Mouse (Mus musculus) stomach, embryonic 14.5 days (tissue): ENCODE data around the gene Cops7b. TPM values are rescaled to one million over a fixed set of nuclear protein-coding genes. Genes with fewer than 3 reads are reported as not detected.

Experiments
- ATAC-seq: fragments of 200-750 bp; cut with Nextera tagmentation; 2 replicates; pipeline ENCODE4 v1.8.0; 2017; ENCODE audit warnings: low read depth, moderate TSS enrichment; ENCODE audit not compliant: insufficient number of reproducible peaks, insufficient read depth, low FRiP score
- H3K27ac ChIP-seq: fragments of 300-500 bp; sonication (generic); 2 replicates; pipeline ENCODE4 v1.5.1; 2014; ENCODE audit warnings: mild to moderate bottlenecking, low read length, moderate library complexity, mixed read lengths
- H3K27me3 ChIP-seq: fragments of 300-500 bp; sonication (generic); 2 replicates; pipeline ENCODE4 v1.6.1; 2014; ENCODE audit warnings: low read length, control low read depth, mixed read lengths; ENCODE audit not compliant: control insufficient read depth, insufficient read depth
- H3K36me3 ChIP-seq: fragments of 300-500 bp; sonication (generic); 2 replicates; pipeline ENCODE4 v1.6.1; 2014; ENCODE audit warnings: mild to moderate bottlenecking, control low read depth, low read length, moderate library complexity, mixed read lengths; ENCODE audit not compliant: control insufficient read depth, insufficient read depth
- H3K4me1 ChIP-seq: fragments of 300-500 bp; sonication (generic); 2 replicates; pipeline ENCODE4 v1.6.1; 2014; ENCODE audit warnings: low read length, control low read depth, mixed read lengths; ENCODE audit not compliant: control insufficient read depth, insufficient read depth
- H3K4me2 ChIP-seq: fragments of 300-500 bp; sonication (generic); replicated peaks from 2 replicates; pipeline ENCODE4 v1.6.1; 2014; ENCODE audit warnings: low read depth, low read length, control low read depth
- H3K4me3 ChIP-seq: fragments of 300-500 bp; sonication (generic); 2 replicates; pipeline ENCODE4 v1.5.1; 2014; ENCODE audit warnings: low read depth, low read length, control low read depth
- H3K9ac ChIP-seq: fragments of 300-500 bp; sonication (generic); replicated peaks from 2 replicates; pipeline ENCODE4 v1.6.1; 2014; ENCODE audit warnings: low read depth, mild to moderate bottlenecking, control low read depth, low read length, moderate library complexity, mixed read lengths
- H3K9me3 ChIP-seq: fragments of 300-500 bp; sonication (generic); 2 replicates; pipeline ENCODE4 v1.6.1; 2016; ENCODE audit warnings: low read depth, low read length, control low read depth; ENCODE audit not compliant: control insufficient read depth
- WGBS: fragments of 180-500 bp; shearing (Covaris S2); extraction: QIAGEN DNeasy Blood & Tissue Kit; methylation state at CpG from one replicate; pipeline ENCODE4 v1.1.7; 2014; 5-methylcytosine and 5-hydroxymethylcytosine counted together
- polyA plus RNA-seq: library from polyadenylated mRNA; unstranded; fragments of >200 nt; fragmentation: Nextera tagmentation; extraction: Ambion mirVana; gene quantifications from 2 replicates; pipeline ENCODE4 v1.2.1, GENCODE M21; 2014

The Cops7b gene
- polyA plus RNA-seq, 1 experiment from 2014 or later, result 38.9 TPM

DNA sequence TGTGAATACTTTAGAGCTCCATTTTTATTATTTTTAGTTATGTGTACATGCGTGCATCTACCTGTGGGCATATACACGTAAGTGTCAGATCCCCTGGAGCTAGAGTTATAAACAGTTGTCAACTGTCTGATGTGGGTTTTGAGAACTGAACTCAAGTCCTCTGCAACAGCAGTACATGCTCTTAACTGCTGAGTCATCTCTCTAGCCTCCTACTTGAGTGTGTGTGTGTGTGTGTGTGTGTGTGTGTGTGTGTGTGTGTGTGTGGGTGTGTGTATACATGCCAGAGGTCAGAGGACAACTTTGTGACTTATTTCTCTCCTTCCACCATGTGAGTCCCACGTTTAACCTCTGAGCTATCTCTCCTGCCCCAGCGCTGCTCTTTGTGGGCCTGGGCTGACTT is 47.8 kb downstream of the Cops7b start:
- no peak overlapping the region for H3K4me3 ChIP-seq
- H3K4me1 ChIP-seq, result peaks cover 16% of the 10 kb centered on the region; the same call in 1 of the 2 replicates
- H3K36me3 ChIP-seq, result no peaks in the 10 kb centered on the region
- H3K9ac ChIP-seq, result no peak overlapping the region
- no peaks in the 10 kb centered on the region for H3K27me3 ChIP-seq
- H3K9me3 ChIP-seq, result no peaks in the 10 kb centered on the region
- 0 out of 2 replicates have a peak overlapping the region, but pooled peaks have one; percentile 21 for H3K27ac ChIP-seq
- WGBS, result 78% methylated on average over 4 of the region's 4 CpGs
- no peak for ATAC-seq
- H3K4me2 ChIP-seq, result no peak overlapping the region

DNA sequence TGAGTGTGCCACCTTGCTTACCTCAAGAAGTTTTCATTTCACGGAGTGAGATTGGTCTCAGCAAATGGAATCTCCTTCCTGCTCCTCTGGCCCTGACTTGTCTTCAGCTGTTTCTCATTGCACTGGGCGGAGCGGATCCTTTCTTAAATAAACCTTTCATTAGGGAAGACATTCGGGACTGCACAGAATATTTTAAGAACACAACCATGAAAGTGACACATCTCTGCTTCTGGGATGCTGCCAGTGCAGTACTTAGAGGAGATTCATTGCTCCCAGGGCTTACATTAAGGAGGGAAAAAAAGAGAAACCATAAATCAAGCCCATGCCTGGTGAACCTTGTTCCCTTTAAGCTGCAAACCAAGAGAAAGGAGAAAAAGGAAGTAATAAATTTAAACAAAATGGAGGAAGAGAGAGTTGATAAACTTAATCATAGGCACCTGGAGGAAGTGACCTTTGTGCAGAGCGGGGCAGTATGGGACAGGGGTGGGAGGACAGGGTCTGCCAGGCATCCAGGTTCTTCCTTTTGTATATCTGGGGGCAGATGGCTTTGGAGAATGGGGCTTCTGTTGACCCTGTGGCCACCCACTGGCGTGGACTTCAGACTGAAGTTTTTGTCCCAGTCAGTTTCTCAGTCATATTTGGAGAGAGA is 50.2 kb downstream of the Cops7b start:
- WGBS, result 32% methylated on average over 6 of the region's 6 CpGs
- no peaks in the 10 kb centered on the region for H3K27me3 ChIP-seq
- H3K27ac ChIP-seq, result peak overlapping the region; percentile 44
- H3K9me3 ChIP-seq, result no peaks in the 10 kb centered on the region
- no peak overlapping the region for H3K9ac ChIP-seq
- peak; percentile 78; the same call in 1 of the 2 replicates for ATAC-seq
- no peak overlapping the region for H3K4me3 ChIP-seq
- H3K4me1 ChIP-seq, result peaks cover 16% of the 10 kb centered on the region; the same call in 1 of the 2 replicates
- H3K36me3 ChIP-seq, result no peaks in the 10 kb centered on the region
- no peak overlapping the region for H3K4me2 ChIP-seq

DNA sequence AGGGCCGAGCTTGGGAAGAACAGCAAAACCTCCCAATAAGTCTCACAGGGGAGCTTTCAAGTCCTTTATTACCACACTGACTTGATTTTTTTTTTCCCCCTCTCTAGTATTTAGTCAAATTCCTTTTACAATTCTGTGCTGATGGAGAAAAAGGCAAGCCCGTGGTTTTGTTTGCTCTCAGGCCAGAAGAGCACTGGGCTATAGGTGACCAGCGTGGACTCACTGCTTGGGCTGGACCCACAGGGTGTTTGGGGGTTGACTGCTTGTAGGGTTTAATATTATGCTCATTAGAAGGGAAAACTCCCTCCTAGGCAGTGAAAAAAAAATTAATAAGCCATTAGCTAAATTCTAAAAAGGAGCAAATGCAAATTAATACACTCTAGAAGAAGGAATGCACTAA is 50.7 kb downstream of the Cops7b start:
- Histone ChIP-seq H3K27ac (peak overlapping the region; percentile 44; the same call in 1 of the 2 replicates), H3K27me3 (no peaks in the 10 kb centered on the region), H3K4me1 (peaks cover 16% of the 10 kb centered on the region; the same call in 1 of the 2 replicates), H3K36me3 (no peaks in the 10 kb centered on the region), H3K9ac (no peak overlapping the region), H3K4me2 (no peak overlapping the region), H3K9me3 (no peaks in the 10 kb centered on the region), H3K4me3 (no peak overlapping the region)
- 41% methylated on average over 3 of the region's 3 CpGs for WGBS
- no peak for ATAC-seq

DNA sequence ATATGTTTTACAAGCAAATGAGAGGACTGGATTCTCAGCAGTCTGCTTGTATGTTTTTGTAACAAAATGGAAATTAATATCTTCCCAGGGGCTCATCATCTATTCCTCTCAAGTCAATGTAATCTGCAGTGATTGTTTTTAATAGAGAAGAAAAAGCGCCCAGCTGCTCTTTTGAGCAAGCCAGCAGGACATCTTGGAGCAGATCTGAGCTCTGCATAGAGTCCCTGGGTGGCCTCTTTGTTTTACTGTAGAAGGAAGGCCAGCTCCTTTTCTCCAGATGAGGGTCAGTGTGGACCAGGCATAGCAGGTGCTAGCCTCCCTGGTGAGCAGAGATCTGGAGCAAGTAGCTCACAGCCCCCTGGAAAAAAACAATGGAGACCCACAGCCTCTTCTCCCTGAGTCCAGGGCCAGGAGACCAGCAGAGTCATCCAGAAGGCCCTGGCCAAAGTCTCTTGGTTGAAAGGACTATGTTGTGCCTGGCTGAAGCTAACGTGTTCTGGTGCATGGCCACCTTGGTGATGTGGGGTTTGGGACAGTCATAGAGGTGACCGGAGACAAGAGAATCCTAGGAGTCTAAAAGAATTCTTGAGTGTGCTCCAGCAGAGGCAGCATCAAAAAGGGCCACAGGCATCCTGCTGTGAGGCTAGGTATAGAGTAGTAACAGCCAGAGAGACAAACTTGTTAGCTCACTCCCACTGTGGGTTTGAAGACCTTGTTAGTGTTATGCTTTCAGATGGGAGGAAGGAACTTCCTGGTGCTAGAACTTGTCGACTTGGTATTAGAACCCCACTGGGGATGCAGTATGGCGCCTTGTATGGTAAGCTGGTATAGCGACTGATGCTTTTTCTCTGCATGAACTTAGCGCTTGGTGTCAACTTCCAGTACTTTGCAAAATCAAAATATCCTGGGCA is 51.4 kb downstream of the Cops7b start:
- Histone ChIP-seq H3K4me3 (no peak overlapping the region), H3K4me1 (peaks cover 16% of the 10 kb centered on the region; the same call in 1 of the 2 replicates), H3K36me3 (no peaks in the 10 kb centered on the region), H3K9me3 (no peaks in the 10 kb centered on the region), H3K9ac (no peak overlapping the region), H3K4me2 (no peak overlapping the region), H3K27me3 (no peaks in the 10 kb centered on the region), H3K27ac (0 out of 2 replicates have a peak overlapping the region, but pooled peaks have one; percentile 39)
- no peak for ATAC-seq
- WGBS, result 61% methylated on average over 7 of the region's 7 CpGs

DNA sequence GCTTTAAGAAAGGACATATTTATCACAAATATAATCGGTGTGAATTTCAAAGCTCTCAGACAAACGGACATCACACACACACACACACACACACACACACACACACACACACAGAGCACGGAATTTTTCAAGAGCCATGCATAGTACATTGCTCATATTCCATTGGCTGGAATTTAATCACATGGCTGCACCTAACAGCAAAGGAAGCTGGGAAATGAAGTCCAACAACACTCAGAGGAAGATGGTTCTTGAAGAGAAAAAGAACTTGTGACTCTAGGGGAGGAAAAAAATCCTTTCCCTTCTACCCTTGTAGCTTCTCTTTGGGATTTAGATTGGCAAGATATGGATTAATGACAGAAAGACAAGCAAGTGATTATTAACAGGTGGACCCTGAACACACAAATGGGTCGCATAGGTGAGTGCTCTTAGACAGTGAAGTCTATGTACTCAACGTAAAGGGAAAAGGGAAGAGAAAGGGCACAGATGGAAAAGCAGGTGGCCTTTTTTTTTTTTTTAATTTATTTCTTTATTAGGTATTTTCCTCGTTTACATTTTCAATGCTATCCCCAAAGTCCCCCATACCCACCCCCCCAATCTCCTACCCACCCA is 52.2 kb downstream of the Cops7b start:
- no peak for ATAC-seq
- no peaks in the 10 kb centered on the region for H3K36me3 ChIP-seq
- H3K4me2 ChIP-seq, result no peak overlapping the region
- H3K4me3 ChIP-seq, result no peak overlapping the region
- H3K9me3 ChIP-seq, result no peaks in the 10 kb centered on the region
- no peak overlapping the region for H3K9ac ChIP-seq
- H3K27ac ChIP-seq, result no peak overlapping the region
- no peaks in the 10 kb centered on the region for H3K27me3 ChIP-seq
- H3K4me1 ChIP-seq, result peaks cover 16% of the 10 kb centered on the region; the same call in 1 of the 2 replicates
- 55% methylated on average over 6 of the region's 6 CpGs for WGBS

DNA sequence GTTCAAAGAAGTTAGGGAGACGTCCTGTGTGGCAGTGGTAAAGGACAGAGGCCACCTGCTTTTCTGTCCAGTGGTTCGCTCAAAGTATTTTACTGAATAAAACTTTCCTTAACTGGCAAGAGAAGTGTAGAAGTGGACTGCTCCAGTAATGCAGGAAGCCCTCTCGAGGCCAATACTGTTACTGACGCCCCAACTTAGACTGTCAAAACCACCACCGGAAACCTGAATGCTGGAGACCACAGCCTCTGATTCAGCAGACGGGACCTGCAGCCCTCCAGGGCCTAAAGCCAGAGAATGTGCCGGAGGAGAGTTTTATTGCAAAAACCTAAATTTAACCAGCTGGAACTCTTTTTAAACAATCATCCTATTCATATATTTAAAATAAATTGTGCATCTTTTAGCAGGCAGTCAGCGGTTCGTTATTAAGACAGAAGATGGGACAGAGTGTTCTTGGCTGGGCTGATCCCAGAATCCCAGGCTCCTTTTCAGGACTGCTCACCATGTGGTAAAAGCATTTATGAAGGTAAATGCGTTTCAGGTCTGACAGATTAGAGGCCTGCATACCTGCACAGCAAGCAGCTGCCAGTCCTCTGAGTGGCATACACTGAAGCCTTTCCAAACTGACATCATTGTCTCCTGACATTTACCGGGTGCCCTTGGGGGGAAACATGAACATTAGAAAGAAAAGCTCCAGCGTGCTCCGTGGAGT is 60.6 kb downstream of the Cops7b start:
- no peak overlapping the region for H3K9ac ChIP-seq
- no peaks in the 10 kb centered on the region for H3K27me3 ChIP-seq
- no peak overlapping the region for H3K4me2 ChIP-seq
- no peaks in the 10 kb centered on the region for H3K9me3 ChIP-seq
- H3K4me1 ChIP-seq, result no peaks in the 10 kb centered on the region
- WGBS, result 48% methylated on average over 13 of the region's 13 CpGs
- H3K36me3 ChIP-seq, result no peaks in the 10 kb centered on the region
- no peak overlapping the region for H3K27ac ChIP-seq
- no peak overlapping the region for H3K4me3 ChIP-seq
- ATAC-seq, result peak; percentile 58; the same call in 1 of the 2 replicates

DNA sequence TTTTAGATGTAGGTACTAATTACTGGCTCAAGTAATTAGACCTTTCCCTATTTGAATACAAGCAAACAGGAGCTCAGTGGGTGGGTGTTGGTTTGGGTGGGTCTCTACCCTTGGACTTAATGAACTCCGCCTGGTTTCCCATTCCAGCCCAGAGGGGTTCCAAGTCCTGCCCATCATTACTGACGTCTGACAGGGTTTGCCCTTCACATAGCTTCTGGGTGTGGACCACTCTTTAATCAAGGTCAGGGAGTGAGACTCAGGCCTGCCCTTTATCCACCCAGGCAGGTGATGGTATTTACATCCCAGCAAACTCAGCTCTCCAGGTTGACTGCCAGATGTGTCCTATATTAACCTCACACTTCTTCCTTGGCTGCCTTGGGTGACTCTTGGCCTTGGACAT is 64.8 kb downstream of the Cops7b start:
- WGBS, result 47% methylated on average over 2 of the region's 2 CpGs
- no peak overlapping the region for H3K4me2 ChIP-seq
- no peaks in the 10 kb centered on the region for H3K9me3 ChIP-seq
- H3K4me1 ChIP-seq, result no peaks in the 10 kb centered on the region
- H3K27ac ChIP-seq, result no peak overlapping the region
- ATAC-seq, result no peak
- H3K4me3 ChIP-seq, result no peak overlapping the region
- H3K36me3 ChIP-seq, result no peaks in the 10 kb centered on the region
- no peak overlapping the region for H3K9ac ChIP-seq
- no peaks in the 10 kb centered on the region for H3K27me3 ChIP-seq

DNA sequence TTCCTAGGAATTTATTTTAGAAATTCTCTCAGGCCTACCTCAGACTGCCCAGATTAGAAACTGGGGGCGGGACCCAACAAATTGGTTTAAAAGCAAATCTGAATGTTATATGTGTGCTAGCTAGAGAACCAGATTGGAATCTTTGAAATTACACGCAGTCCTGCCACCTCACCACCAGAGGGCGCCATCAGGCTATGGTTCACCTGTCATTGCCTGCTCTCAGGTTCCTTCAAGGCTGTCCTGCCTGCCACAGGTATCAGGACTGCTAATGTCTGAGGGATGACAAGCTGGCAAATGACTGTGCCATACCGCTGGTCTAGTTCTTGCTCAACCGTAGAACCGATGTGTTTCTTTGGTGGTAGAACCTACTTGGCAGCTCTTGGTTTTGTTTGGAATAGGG is 67.6 kb downstream of the Cops7b start:
- Histone ChIP-seq H3K4me1 (no peaks in the 10 kb centered on the region), H3K4me3 (no peak overlapping the region), H3K4me2 (no peak overlapping the region), H3K27me3 (no peaks in the 10 kb centered on the region), H3K9ac (no peak overlapping the region), H3K9me3 (no peaks in the 10 kb centered on the region), H3K36me3 (no peaks in the 10 kb centered on the region), H3K27ac (no peak overlapping the region)
- 17% methylated on average over 6 of the region's 6 CpGs for WGBS
- ATAC-seq, result no peak
